Mouse (Mus musculus): ENCODE measurements at regions not wholly inside any gene's neighbourhood (a gene's known extent, or its start where the extent isn't known, plus 50 kb on each side); places are given as distances from the start of the nearest gene placed in this dataset.

GRCm38 (mm10) chr10:9549913-9550709 lies 124.9 kb downstream of the Samd5 start:
- TF ChIP-seq POLR2A (IDR thresholded peaks at IDR 0.05; ENCODE audit: insufficient read length, low read depth) (no peak), MAX (IDR thresholded peaks at IDR 0.05; ENCODE audit: low read depth) (no peak), TCF12 (IDR thresholded peaks at IDR 0.05; ENCODE audit: insufficient read depth, poor library complexity, severe bottlenecking) (no peak), CEBPB (IDR thresholded peaks at IDR 0.05; ENCODE audit: insufficient read depth, poor library complexity, severe bottlenecking) (no peak), MYOD1 (IDR thresholded peaks at IDR 0.05; ENCODE audit: control insufficient read depth in 1 of 3, insufficient read length in 2 of 3, low read depth in 2 of 3) (no peak)
